Mouse (Mus musculus) midbrain, embryonic 14.5 days (tissue): ENCODE measurements around the gene Cenpq. TPM values are rescaled to one million over a fixed set of nuclear protein-coding genes. Genes with fewer than 3 reads are reported as not detected.

ENCODE experiments used
- ATAC-seq: fragments of 200-750 bp; cut with Nextera tagmentation; 2 replicates; pipeline ENCODE4 v1.8.0; 2017; ENCODE audit warnings: moderate number of reproducible peaks, moderate library complexity; ENCODE audit not compliant: low FRiP score, low TSS enrichment
- DNase-seq: peaks from one replicate; pipeline ENCODE4 v3.0.0-alpha.2; 2015
- H3K27ac ChIP-seq: fragments of 300-500 bp; sonication (generic); replicated peaks from 2 replicates; pipeline ENCODE4 v1.5.1; 2014; ENCODE audit warnings: mild to moderate bottlenecking, low read depth, low read length, moderate library complexity
- H3K27me3 ChIP-seq: fragments of 300-500 bp; sonication (generic); 2 replicates; pipeline ENCODE4 v1.6.1; 2014; ENCODE audit warnings: low read length, control low read depth, mixed read lengths; ENCODE audit not compliant: control insufficient read depth, insufficient read depth
- H3K36me3 ChIP-seq: fragments of 300-500 bp; sonication (generic); 2 replicates; pipeline ENCODE4 v1.6.1; 2014; ENCODE audit warnings: low read length, control low read depth; ENCODE audit not compliant: control insufficient read depth, insufficient read depth
- H3K4me1 ChIP-seq: fragments of 300-500 bp; sonication (generic); 2 replicates; pipeline ENCODE4 v1.6.1; 2014; ENCODE audit warnings: mild to moderate bottlenecking, antibody characterized with exemption, low read length, control low read depth; ENCODE audit not compliant: control insufficient read depth, insufficient read depth
- H3K4me2 ChIP-seq: fragments of 300-500 bp; sonication (generic); 2 replicates; pipeline ENCODE4 v1.6.1; 2014; ENCODE audit warnings: mild to moderate bottlenecking, low read length, moderate library complexity
- H3K4me3 ChIP-seq: fragments of 300-500 bp; sonication (generic); replicated peaks from 2 replicates; pipeline ENCODE4 v1.5.1; 2014; ENCODE audit warnings: low read depth, low read length
- H3K9ac ChIP-seq: fragments of 300-500 bp; sonication (generic); replicated peaks from 2 replicates; pipeline ENCODE4 v1.6.1; 2014; ENCODE audit warnings: mild to moderate bottlenecking, low read length, moderate library complexity
- H3K9me3 ChIP-seq: fragments of 300-500 bp; sonication (generic); 2 replicates; pipeline ENCODE4 v1.6.1; 2016; ENCODE audit warnings: low read length, control low read depth, mixed read lengths; ENCODE audit not compliant: control insufficient read depth
- WGBS: fragments of 180-500 bp; shearing (Covaris S2); extraction: QIAGEN DNeasy Blood & Tissue Kit; methylation state at CpG from one replicate; pipeline ENCODE4 v1.1.7; 2014; 5-methylcytosine and 5-hydroxymethylcytosine counted together
- polyA plus RNA-seq: library from polyadenylated mRNA; unstranded; fragments of >200 nt; fragmentation: Nextera tagmentation; extraction: Ambion mirVana; gene quantifications from 2 replicates; pipeline ENCODE4 v1.2.1, GENCODE M21; 2014

Gene Cenpq
- polyA plus RNA-seq, 1 experiment from 2014 or later: 11.6 TPM

DNA sequence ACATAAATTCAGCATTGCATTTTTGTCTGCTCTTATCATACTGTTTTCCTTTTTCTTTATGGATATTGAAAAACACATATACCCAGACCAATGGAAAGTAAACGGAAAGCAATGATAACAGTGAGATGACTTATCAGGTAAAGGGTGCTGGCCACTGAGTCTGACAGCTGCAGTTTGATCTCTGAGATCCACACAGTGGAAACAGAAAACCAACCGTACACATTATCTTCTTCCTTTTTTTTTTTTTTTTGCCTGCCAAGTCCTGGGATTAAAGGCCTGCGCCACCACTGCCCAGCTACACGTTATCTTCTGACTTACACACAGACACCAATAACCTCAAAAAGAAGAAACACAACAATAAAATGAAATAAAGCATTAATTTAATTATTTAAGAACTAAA lies 31.5 kb downstream of the Cenpq start:
- H3K9me3 ChIP-seq: no peaks in the 10 kb centered on the region
- 68% methylated on average over 4 of the region's 4 CpGs for WGBS
- no peaks in the 10 kb centered on the region for H3K4me1 ChIP-seq

DNA sequence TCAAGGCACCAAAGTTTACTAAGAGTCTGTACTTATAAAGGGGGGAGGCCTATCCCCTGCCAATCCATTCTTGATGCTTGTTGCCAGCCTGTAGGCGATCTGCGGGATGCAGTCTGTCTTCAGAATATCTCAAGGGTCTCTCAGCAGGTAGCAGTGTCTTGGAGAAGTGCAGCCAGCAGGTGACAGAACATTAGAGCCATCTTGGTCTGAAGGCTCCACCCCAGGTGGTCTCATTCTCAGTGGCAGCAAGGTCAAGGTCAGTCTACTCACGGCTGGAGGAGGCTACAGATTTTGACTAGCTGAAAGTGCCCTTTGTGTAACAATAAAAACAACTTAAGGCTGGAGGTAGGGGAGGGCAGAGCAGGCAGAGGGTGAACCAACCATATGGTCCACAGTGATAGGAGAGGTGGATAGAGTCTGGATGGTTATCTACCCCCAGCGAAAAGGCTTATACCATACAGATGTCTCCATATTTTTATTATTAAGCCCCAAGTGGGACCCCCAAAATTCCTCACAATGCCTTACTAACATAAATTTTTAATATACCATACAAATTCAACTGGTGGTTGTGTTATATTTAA lies 35.0 kb downstream of the Cenpq start:
- Histone ChIP-seq H3K36me3 (no peaks in the 10 kb centered on the region), H3K9ac (no peak overlapping the region), H3K4me1 (no peaks in the 10 kb centered on the region), H3K4me2 (no peak overlapping the region), H3K9me3 (no peaks in the 10 kb centered on the region), H3K4me3 (no peak overlapping the region), H3K27me3 (no peaks in the 10 kb centered on the region), H3K27ac (no peak overlapping the region)
- DNase-seq (no peak), ATAC-seq (no peak)
- WGBS: 33% methylated on average over 4 of the region's 4 CpGs

More for the DNA sequence above, 31.5 kb downstream of the Cenpq start:
- no peaks in the 10 kb centered on the region for H3K27me3 ChIP-seq
- no peak overlapping the region for H3K4me2 ChIP-seq
- H3K4me3 ChIP-seq: no peak overlapping the region
- ATAC-seq (no peak), DNase-seq (no peak)
- H3K9ac ChIP-seq: no peak overlapping the region
- H3K27ac ChIP-seq: no peak overlapping the region
- no peaks in the 10 kb centered on the region for H3K36me3 ChIP-seq

DNA sequence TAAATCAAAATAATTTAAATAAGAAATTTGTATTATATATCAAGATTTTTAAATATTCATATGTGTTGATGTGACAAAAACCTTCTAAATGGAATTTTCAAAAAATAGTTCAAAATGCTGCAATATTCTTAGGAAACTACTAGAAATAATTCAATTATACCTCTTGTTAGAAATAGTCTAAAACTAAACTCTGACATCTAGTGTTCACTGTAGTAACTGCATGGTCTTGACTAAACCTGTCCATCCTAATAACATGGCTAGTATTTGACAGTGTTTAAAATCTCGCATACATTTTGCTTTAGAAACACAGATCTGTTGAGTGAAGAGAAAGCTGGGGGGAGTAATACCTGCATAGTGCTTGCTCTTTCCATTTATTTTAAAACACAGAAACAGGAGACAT lies 38.0 kb downstream of the Cenpq start:
- H3K9ac ChIP-seq: no peak overlapping the region
- no peaks in the 10 kb centered on the region for H3K4me1 ChIP-seq
- ATAC-seq (no peak; the same call in 1 of the 2 replicates), DNase-seq (peak; percentile 77)
- H3K27me3 ChIP-seq: no peaks in the 10 kb centered on the region
- H3K4me3 ChIP-seq: no peak overlapping the region
- no peak overlapping the region for H3K4me2 ChIP-seq
- 53% methylated on average over 1 of the region's 1 CpGs for WGBS
- H3K9me3 ChIP-seq: no peaks in the 10 kb centered on the region
- H3K36me3 ChIP-seq: no peaks in the 10 kb centered on the region
- H3K27ac ChIP-seq: no peak overlapping the region

DNA sequence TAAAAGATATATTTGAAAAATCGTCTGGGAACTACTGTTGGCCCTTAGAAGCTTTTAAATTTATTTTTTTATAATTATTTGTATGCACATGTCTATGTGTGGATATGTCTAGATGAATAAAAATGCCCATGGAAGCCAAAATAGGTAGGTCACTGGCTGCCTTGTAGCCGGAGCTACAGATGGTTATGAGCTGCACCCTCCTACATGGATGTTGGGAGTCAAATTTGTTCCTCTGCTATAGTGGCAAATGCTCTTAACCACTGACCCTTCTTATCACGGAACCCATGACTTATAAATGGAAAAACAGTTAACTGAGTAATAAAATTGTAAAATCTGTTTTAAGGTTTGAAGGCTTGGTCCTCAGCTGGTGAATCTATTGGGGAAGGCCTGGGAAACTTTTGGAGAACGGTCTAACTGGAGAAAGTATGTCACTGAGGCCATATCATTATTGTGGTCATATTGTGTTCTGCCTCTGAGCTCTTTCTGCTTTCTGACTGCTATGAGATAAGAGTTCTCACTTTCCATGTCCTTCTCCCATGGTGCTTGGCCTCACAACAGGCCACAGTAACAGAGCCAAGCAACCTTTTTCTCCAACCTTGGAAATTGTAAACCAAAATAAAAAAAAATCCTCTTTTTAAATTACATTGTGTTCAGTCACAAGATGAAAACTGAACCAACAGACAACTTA lies 46.9 kb downstream of the Cenpq start:
- DNase-seq (no peak), ATAC-seq (no peak)
- 82% methylated on average over 4 of the region's 4 CpGs for WGBS
- no peaks in the 10 kb centered on the region for H3K36me3 ChIP-seq
- H3K4me1 ChIP-seq: no peaks in the 10 kb centered on the region
- no peaks in the 10 kb centered on the region for H3K27me3 ChIP-seq
- no peaks in the 10 kb centered on the region for H3K9me3 ChIP-seq
- H3K9ac ChIP-seq: no peak overlapping the region
- no peak overlapping the region for H3K4me3 ChIP-seq
- no peak overlapping the region for H3K27ac ChIP-seq
- H3K4me2 ChIP-seq: no peak overlapping the region

DNA sequence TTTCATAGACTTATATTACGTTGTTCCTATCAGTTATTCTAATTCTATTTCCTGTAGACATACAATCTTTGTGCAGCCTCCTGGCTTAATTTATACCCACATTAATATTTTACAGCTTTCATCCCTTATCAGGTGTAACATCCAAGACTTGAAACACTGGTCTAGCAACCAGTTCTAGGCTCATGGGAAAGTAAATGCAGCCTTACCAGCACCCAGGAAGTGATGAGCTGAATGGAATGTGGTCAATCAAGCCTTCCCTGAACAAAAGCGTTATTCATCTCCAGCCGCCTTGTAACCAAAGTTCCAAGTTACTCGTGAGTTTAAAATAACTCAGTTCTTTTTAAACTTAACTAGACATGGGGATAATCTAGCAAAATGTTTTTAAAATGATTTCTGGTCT lies 49.7 kb downstream of the Cenpq start:
- 87% methylated on average over 4 of the region's 4 CpGs for WGBS
- H3K27me3 ChIP-seq: no peaks in the 10 kb centered on the region
- no peak overlapping the region for H3K9ac ChIP-seq
- H3K9me3 ChIP-seq: no peaks in the 10 kb centered on the region
- H3K4me2 ChIP-seq: no peak overlapping the region
- no peak for DNase-seq
- H3K36me3 ChIP-seq: no peaks in the 10 kb centered on the region
- H3K4me3 ChIP-seq: no peak overlapping the region
- no peak overlapping the region for H3K27ac ChIP-seq
- H3K4me1 ChIP-seq: no peaks in the 10 kb centered on the region
- no peak for ATAC-seq

DNA sequence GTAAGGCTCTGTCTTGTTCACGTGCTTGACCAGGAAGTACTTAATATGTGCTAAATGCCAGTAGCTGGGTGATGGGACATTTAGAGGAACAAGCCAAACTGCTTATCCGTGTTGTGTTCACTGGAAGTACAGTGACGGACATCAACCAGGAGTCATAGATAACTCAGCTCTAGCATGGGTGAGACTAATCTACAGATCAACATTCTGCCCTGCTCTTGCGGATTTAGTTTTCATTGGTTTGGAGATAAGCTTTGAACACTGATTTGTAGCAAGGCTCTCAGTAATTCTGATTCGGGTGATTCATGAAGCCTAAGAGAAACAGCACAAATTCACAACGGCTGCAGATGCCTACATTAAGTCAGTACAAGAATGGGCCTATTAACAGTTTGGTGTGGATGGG lies 52.7 kb downstream of the Cenpq start:
- no peaks in the 10 kb centered on the region for H3K9me3 ChIP-seq
- H3K4me2 ChIP-seq: no peak overlapping the region
- no peak overlapping the region for H3K4me3 ChIP-seq
- H3K4me1 ChIP-seq: no peaks in the 10 kb centered on the region
- ATAC-seq (no peak), DNase-seq (no peak)
- H3K9ac ChIP-seq: no peak overlapping the region
- no peak overlapping the region for H3K27ac ChIP-seq
- no peaks in the 10 kb centered on the region for H3K27me3 ChIP-seq
- no peaks in the 10 kb centered on the region for H3K36me3 ChIP-seq
- WGBS: 90% methylated on average over 6 of the region's 6 CpGs

DNA sequence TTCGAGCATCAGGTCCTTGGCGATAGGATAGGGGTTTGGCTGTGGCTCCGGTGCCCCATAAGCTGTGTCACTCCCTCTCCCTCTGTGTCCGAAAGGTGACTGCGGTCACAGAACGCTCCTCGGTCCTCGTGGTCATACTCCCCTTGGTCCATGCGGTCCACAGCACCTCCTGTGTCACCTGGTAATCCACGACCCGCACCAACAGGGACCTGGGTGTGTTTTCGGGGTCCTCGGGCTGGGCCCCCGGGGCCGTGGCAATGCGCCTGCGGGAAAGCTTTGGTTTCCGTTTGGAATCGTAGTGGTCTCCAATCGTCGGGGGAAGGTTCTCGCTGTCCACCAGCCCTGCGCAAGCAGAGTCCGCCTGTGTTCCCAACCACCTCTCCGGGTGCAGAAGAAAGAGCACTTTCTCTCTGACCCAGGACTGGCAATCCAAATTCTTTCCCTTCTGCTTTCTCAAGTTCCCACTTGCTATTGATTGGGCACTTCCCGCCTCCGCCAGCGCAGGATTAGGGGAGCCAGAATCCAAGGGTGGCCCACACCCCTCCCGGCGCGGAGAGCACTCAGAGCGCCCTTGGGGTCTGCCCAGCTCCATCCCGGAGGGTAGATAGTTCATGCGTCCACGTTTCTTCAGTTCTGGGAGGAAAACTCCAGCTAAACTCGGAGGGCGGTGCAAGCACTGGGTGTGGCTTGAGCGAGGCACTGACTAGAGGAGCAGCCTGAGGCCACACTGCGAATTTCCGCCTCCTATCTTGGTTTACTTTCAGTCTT lies 54.7 kb downstream of the Cenpq start, which contains the start of gene 9130008F23Rik:
Gene 9130008F23Rik (minus strand): TSS at position 636 of the 768 bp plus-strand sequence.
- Histone ChIP-seq H3K27ac (no peak within 1 kb of the TSS), H3K9me3 (no peaks in the 10 kb centered on the region), H3K4me2 (peak within 1 kb of the TSS; percentile 86), H3K36me3 (no peaks in the 10 kb centered on the region), H3K4me1 (no peaks in the 10 kb centered on the region), H3K9ac (peak within 1 kb of the TSS; percentile 47), H3K4me3 (peak within 1 kb of the TSS; percentile 44), H3K27me3 (no peaks in the 10 kb centered on the region)
- DNase-seq: peak; percentile 43
- ATAC-seq: peak; percentile 57
- WGBS: under 1% methylated on average over 40 of the region's 40 CpGs

DNA sequence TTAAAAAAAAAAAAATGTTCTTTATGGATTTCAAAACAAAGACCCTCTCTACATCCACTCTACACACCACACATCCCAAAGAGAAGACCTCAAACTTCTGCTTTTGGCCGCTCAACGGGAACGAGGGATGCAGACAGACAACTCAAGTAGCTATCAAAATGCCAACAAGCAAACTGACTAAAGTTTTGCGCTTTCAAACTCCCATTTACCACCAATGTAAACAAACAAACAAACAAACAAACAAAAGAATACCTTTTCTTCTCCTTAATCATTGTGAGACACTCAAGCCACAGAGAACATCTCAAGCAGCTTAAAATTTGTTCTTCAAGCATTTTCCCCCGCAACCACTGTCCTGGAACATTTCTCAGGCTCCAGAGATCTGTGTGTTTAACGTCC lies 55.3 kb downstream of the Cenpq start:
- Histone ChIP-seq H3K27me3 (no peaks in the 10 kb centered on the region), H3K4me2 (peak overlapping the region; percentile 86), H3K9ac (no peak overlapping the region; the same call in 1 of the 2 replicates), H3K4me3 (peak overlapping the region; percentile 44), H3K36me3 (no peaks in the 10 kb centered on the region), H3K27ac (no peak overlapping the region), H3K9me3 (no peaks in the 10 kb centered on the region), H3K4me1 (no peaks in the 10 kb centered on the region)
- ATAC-seq (no peak), DNase-seq (no peak)
- WGBS: 16% methylated on average over 6 of the region's 6 CpGs
